Mouse (Mus musculus) lung, adult 2 months (tissue): ENCODE data around the gene Prg2. TPM values are rescaled to one million over a fixed set of nuclear protein-coding genes. Genes with fewer than 3 reads are reported as not detected.

Experiments used
- DNase-seq: peaks from one replicate; pipeline ENCODE4 v3.0.0; 2022
- H3K4me1 ChIP-seq: fragments of 200-500 bp; 2 replicates; pipeline ENCODE4 v1.6.1; 2011; ENCODE audit warnings: low read length; ENCODE audit not compliant: control insufficient read depth, insufficient read depth
- H3K4me3 ChIP-seq: fragments of 200-500 bp; replicated peaks from 2 replicates; pipeline ENCODE3; 2011; ENCODE audit warnings: low read depth, mild to moderate bottlenecking, control low read depth, low read length; ENCODE audit errors: extremely low read depth
- CTCF ChIP-seq: fragments of 200-500 bp; IDR thresholded peaks from 2 replicates; pipeline ENCODE4 v1.5.1; 2011; ENCODE audit warnings: mild to moderate bottlenecking, low read length, control low read depth; ENCODE audit not compliant: insufficient read depth
- POLR2A ChIP-seq: fragments of 200-500 bp; IDR thresholded peaks from 2 replicates; pipeline ENCODE4 v1.6.1; 2011; ENCODE audit warnings: low read depth, mild to moderate bottlenecking, control low read depth, low read length, borderline replicate concordance; ENCODE audit errors: extremely low read depth
- WGBS: fragments of 180-500 bp; shearing (Covaris S2); methylation state at CpG from one replicate; pipeline ENCODE4 v1.1.7; 2018; 5-methylcytosine and 5-hydroxymethylcytosine counted together
- polyA plus RNA-seq: library from polyadenylated mRNA; depleted of rRNA; stranded (reverse); fragments of >200 nt; gene quantifications from 2 replicates; pipeline ENCODE4 v1.2.3, GENCODE M21; 2012

The Prg2 gene
- polyA plus RNA-seq, 1 experiment: 1.2 TPM

DNA sequence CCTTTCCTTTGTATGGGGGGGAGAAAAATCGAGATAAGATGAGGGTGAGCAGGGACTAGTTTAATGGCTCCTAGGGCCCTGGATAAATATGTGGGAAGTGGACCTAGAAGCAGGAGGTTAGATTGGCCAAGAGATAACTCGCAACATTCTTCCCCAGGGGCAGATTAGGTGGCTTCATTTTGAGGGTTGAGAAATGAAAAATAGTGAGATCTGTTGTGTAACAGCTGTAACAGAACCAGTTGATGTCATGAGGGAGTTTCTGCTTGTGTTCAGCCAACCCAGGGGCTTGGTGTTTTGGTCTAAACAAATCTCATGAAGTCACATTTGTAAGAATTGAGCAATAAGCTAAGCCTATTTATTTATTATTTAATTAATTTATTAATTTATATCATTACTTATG lies 38.9 kb upstream of the Prg2 start:
- no peak for DNase-seq

GRCm38 (mm10) chr2:84941795-84942194 lies 38.5 kb upstream of the Prg2 start:
- no peak for TF ChIP-seq POLR2A
- WGBS: 86% methylated on average over 4 of the region's 4 CpGs

More for the DNA sequence above, 38.9 kb upstream of the Prg2 start:
- Histone ChIP-seq H3K4me1 (peaks cover 17% of the 10 kb centered on the region), H3K4me3 (no peak overlapping the region)
- 54% methylated on average over 2 of the region's 2 CpGs for WGBS
- TF ChIP-seq CTCF (no peak), POLR2A (no peak)

GRCm38 (mm10) chr2:84947154-84947771 lies 33.0 kb upstream of the Prg2 start:
- peaks cover 17% of the 10 kb centered on the region for H3K4me1 ChIP-seq
- no peak for TF ChIP-seq CTCF
- no peak for TF ChIP-seq POLR2A
- H3K4me3 ChIP-seq: no peak overlapping the region
- DNase-seq: no peak
- WGBS: 70% methylated on average over 3 of the region's 3 CpGs

More at GRCm38 (mm10) chr2:84941795-84942194, 38.5 kb upstream of the Prg2 start:
- peaks cover 19% of the 10 kb centered on the region for H3K4me1 ChIP-seq
- no peak for DNase-seq
- no peak overlapping the region for H3K4me3 ChIP-seq

- 90% methylated on average over 7 of the region's 7 CpGs for WGBS
- TF ChIP-seq POLR2A: no peak
- TF ChIP-seq CTCF: no peak
- peaks cover 17% of the 10 kb centered on the region for H3K4me1 ChIP-seq
- H3K4me3 ChIP-seq: no peak overlapping the region
- DNase-seq: no peak
These were observed 32.0 kb upstream of the Prg2 start for GRCm38 (mm10) chr2:84948252-84948651.

- Histone ChIP-seq H3K4me1 (peaks cover 17% of the 10 kb centered on the region), H3K4me3 (no peak overlapping the region)
- TF ChIP-seq POLR2A (no peak), CTCF (no peak)
- WGBS: 57% methylated on average over 2 of the region's 2 CpGs
- no peak for DNase-seq
These were observed 31.5 kb upstream of the Prg2 start for GRCm38 (mm10) chr2:84948721-84949120.

GRCm38 (mm10) chr2:84951027-84951426 lies 29.2 kb upstream of the Prg2 start:
- WGBS: 82% methylated on average over 8 of the region's 8 CpGs
- H3K4me3 ChIP-seq: no peak overlapping the region
- DNase-seq: no peak
- TF ChIP-seq POLR2A (no peak), CTCF (no peak)
- peaks cover 10% of the 10 kb centered on the region; the same call in 1 of the 2 replicates for H3K4me1 ChIP-seq

DNA sequence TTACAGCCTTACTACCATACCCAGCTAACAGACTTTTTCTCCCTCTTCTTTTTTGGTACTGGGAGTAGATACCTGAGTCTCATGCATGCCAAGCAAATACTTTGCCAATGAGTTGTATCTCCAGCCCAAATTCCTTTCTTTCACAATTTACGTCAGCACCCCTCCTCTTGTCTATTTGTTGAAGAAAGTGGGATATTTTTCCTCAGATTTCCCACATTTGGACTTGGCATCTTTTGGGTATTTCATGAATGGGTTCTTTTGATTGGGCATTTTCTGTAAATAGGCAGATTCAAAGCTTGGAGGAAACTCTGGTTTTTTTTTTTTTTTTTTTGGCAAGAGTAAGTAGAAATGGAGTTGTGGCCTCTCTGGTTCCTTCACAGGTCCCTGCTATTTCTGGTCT lies 28.0 kb upstream of the Prg2 start:
- H3K4me3 ChIP-seq: no peak overlapping the region
- DNase-seq: no peak
- H3K4me1 ChIP-seq: peaks cover 6% of the 10 kb centered on the region; the same call in 1 of the 2 replicates
- no peak for TF ChIP-seq CTCF
- TF ChIP-seq POLR2A: no peak
- 69% methylated on average over 1 of the region's 1 CpGs for WGBS

DNA sequence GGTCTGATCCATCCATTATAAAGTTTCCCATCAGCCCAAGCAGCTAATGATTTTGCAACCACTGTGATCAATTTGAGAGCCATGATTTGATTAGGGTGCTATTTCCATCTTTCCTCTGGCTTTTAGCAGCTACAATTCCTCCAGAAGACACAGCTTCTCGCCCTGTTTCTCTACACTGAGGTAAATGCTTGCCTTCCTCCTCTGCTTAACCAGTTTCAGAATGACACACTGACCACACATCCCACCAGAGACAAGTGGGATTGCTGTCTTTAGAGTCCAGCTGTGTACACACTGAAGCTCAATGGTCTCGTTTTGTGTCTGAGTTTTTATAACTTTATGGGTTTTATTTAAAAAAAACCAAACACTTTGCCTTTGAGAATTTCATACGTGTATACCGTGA lies 27.6 kb upstream of the Prg2 start:
- WGBS: 72% methylated on average over 4 of the region's 4 CpGs
- DNase-seq: no peak
- H3K4me3 ChIP-seq: no peak overlapping the region
- peaks cover 2% of the 10 kb centered on the region; the same call in 1 of the 2 replicates for H3K4me1 ChIP-seq
- TF ChIP-seq POLR2A (no peak), CTCF (no peak)

DNA sequence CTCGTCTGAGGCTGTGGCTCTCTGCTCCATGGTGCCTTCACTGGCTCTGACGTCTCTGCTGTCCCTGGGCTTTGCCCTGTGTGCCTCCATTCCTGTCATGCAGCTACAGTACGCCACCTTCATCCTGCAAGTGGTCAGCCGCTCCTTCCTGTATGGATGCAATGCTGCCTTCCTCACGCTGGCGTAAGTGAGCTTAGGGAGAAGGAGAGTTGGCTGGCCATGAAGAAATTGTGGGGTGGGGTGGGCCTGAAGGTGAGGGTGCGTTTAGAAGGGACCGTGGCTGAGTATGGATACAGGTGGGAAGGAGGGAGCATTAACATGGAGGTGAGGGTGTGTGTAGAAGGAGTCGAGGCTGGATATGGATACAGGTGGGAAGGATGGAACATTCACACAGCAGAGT lies 24.8 kb upstream of the Prg2 start:
- Histone ChIP-seq H3K4me1 (no peaks in the 10 kb centered on the region), H3K4me3 (no peak overlapping the region)
- 88% methylated on average over 9 of the region's 9 CpGs for WGBS
- TF ChIP-seq CTCF (no peak), POLR2A (no peak)
- DNase-seq: no peak

DNA sequence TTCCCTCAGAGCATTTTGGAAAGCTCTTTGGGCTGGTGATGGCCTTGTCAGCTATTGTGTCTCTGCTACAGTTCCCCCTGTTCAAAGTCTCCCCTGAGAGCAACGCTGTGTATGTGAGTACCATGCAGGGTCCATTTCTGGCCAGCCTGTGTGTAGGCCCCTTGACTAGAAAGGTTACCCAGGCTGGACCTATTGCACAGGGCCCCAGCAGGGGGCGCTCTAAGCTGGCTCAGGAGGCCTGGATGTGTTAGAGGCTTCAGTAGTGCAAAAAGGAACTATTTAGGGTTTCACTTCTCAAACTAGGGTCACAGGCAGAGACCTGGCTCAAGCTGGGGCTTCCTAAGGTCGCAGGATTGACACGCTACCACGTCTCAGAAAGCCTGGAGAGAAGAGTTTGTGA lies 24.0 kb upstream of the Prg2 start:
- 45% methylated on average over 5 of the region's 5 CpGs for WGBS
- peak; percentile 47 for DNase-seq
- no peak for TF ChIP-seq POLR2A
- TF ChIP-seq CTCF: peak; percentile 83

More for the DNA sequence above, 24.0 kb upstream of the Prg2 start:
- H3K4me1 ChIP-seq: no peaks in the 10 kb centered on the region
- H3K4me3 ChIP-seq: no peak overlapping the region
